Mouse (Mus musculus): ENCODE measurements around the gene Vmn1r196. TPM values are rescaled to one million over a fixed set of nuclear protein-coding genes. Genes with fewer than 3 reads are reported as not detected.

Gene Vmn1r196
- not detected for polyA plus RNA-seq (2017; shearing (Covaris generic))

GRCm38 (mm10) chr13:22289620-22290019 lies at the start of gene Vmn1r196:
Vmn1r196 (plus strand) TSS chr13:22289920.

DNA sequence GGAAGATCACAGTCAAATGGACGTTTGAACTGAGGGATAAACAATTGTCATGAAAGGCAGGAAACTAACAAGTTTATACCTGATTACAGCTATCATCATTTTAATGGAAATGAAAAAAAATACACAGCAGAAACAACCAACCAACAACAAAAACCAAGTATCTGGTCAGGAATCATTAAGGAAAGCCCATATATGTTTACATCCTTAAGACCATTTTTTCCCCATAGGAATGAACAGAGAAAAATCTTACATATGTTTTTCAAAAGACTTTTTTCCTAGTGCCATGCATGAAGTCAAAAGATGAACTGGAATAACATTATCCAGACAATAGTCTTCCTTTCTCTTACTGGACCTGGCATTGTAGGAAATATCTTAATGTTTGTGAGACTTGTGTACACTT lies 45.8 kb upstream of the Vmn1r196 start, which contains the start of gene Vmn1r194:
Vmn1r194 (plus strand) TSS at position 301 of the 400 bp plus-strand sequence.

DNA sequence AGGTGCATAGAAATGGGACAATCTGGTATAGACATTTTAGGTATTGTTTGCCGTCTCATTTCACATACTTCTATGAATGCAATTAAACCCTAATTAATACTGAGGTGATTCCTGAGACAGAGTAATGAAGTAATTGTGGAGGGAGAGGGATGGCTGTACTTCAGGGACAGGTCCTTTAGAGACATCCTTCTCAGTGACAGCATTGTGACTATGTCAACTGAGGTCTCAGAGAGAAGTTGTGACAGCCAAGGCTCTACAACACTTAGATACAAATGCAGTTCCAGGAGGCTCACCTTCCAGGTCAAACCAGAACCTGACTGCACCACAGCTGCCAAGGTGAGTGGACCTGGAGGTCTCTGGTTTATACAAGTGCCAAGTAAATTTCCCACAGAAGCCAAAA lies 19.5 kb upstream of the Vmn1r196 start, which contains the start of gene Vmn1r195:
Vmn1r195 (plus strand) TSS at position 301 of the 400 bp plus-strand sequence.

DNA sequence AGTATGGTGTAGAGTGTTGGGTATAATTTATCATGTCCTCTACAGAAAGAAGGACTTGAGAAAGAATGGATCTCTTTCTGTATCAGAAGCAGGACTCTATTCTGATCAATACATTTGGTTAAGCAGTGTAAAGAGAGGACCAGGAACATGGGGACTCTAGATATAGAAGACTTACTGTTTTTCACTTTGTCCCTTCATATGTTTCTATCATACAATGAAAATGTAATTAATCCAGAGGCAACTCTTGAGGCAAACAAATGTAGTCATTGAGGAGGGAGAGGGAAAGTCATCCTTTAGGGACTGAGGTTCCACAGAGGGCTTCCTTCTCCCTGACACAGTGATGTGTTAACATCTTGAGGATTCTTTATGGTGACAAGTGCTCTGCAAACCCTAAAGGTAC lies 34.6 kb downstream of the Vmn1r196 start, which contains the start of gene Vmn1r197:
Vmn1r197 (plus strand) TSS at position 301 of the 400 bp plus-strand sequence.

Other genes with a start within 250 kb of the Vmn1r196 start
- gene Hist1h4i, start 248.6 kb upstream of the Vmn1r196 start, polyA plus RNA-seq (2017; shearing (Covaris generic)) = 12.9 TPM
- 2.4 TPM for gene Hist1h2ag, start 247.0 kb upstream of the Vmn1r196 start, polyA plus RNA-seq (2017; shearing (Covaris generic))
- 3.9 TPM for gene Hist1h2bj, start 246.7 kb upstream of the Vmn1r196 start, polyA plus RNA-seq (2017; shearing (Covaris generic))
- not detected for gene Vmn1r188, start 205.5 kb upstream of the Vmn1r196 start, polyA plus RNA-seq (2017; shearing (Covaris generic))
- gene Vmn1r189, start 184.1 kb upstream of the Vmn1r196 start, polyA plus RNA-seq (2017; shearing (Covaris generic)) = not detected
- gene Vmn1r191, start 106.0 kb upstream of the Vmn1r196 start, polyA plus RNA-seq (2017; shearing (Covaris generic)) = not detected
- gene Vmn1r192, start 98.8 kb upstream of the Vmn1r196 start, polyA plus RNA-seq (2017; shearing (Covaris generic)) = not detected
- not detected for gene Vmn1r193, start 66.8 kb upstream of the Vmn1r196 start, polyA plus RNA-seq (2017; shearing (Covaris generic))
- not detected for gene Vmn1r194, start 45.7 kb upstream of the Vmn1r196 start, polyA plus RNA-seq (2017; shearing (Covaris generic))
- gene Vmn1r195, start 19.4 kb upstream of the Vmn1r196 start, polyA plus RNA-seq (2017; shearing (Covaris generic)) = not detected
- gene Vmn1r197, start 34.7 kb downstream of the Vmn1r196 start, polyA plus RNA-seq (2017; shearing (Covaris generic)) = 0.06 TPM
- gene Vmn1r198, start 60.4 kb downstream of the Vmn1r196 start, polyA plus RNA-seq (2017; shearing (Covaris generic)) = not detected
- not detected for gene Vmn1r199, start 89.9 kb downstream of the Vmn1r196 start, polyA plus RNA-seq (2017; shearing (Covaris generic))
- 0.20 TPM for gene Vmn1r200, start 100.5 kb downstream of the Vmn1r196 start, polyA plus RNA-seq (2017; shearing (Covaris generic))
- gene Vmn1r201, start 182.0 kb downstream of the Vmn1r196 start, polyA plus RNA-seq (2017; shearing (Covaris generic)) = not detected
- gene Vmn1r202, start 215.5 kb downstream of the Vmn1r196 start, polyA plus RNA-seq (2017; shearing (Covaris generic)) = not detected
- 0.18 TPM for gene Vmn1r203, start 228.2 kb downstream of the Vmn1r196 start, polyA plus RNA-seq (2017; shearing (Covaris generic))